Mouse (Mus musculus): ENCODE data around the gene Lgmn.

Gene Lgmn

GRCm38 (mm10) chr12:102432238-102432637 is 7.4 kb downstream of the Lgmn start:
- DNase-seq (ENCODE audit: low spot score), result no peak

DNA sequence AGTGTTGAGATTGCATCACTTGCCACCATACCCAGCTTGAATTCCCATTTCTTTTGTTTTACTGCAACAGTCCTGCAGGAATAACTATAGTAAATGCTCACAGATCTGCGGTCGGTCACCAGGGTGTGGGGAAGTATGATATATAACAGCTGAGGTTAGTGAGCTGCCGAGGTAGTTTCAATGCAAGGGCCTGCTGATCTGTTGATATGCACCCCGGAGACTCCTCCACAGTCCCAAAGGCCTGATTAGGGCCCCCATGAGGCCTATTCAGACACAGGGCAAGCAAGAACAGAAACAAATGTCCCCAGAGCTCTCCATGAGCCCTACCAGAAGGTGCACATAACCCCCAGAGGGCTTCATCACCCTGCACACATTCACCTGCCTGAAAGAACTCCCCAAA is 9.4 kb downstream of the Lgmn start:
- DNase-seq (ENCODE audit: low spot score), result peak; percentile 17

DNA sequence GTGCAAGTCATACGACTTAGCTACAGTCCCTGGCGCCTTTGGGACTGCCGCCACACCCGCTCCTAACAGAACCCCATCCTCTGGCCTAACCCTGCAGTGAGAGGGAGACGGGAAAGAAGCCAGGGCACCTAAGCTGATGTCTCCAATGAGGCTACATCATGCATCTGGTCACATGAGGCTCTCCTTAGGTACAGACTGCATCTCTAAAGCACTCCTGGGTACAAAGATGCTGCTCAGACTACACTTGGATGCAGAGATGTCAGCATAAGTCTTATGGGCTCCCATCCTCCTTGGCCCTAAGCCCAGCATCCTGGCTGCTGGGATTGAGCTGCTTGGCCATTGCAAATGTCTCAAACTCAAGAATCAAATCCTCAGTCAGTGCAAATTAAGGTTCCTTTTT is 10.0 kb downstream of the Lgmn start:
- peak; percentile 61 for DNase-seq (ENCODE audit: low spot score)

GRCm38 (mm10) chr12:102426285-102426684 is 13.3 kb downstream of the Lgmn start:
- peak; percentile 85 for DNase-seq (ENCODE audit: low spot score)

GRCm38 (mm10) chr12:102425048-102425578 is 14.5 kb downstream of the Lgmn start:
- no peak for DNase-seq (ENCODE audit: low spot score)

GRCm38 (mm10) chr12:102424456-102424855 is 15.2 kb downstream of the Lgmn start:
- no peak for DNase-seq (ENCODE audit: low spot score)

- no peak for DNase-seq (ENCODE audit: low spot score)
Observed at GRCm38 (mm10) chr12:102423625-102424024, 16.0 kb downstream of the Lgmn start.

GRCm38 (mm10) chr12:102422623-102423320 is 16.8 kb downstream of the Lgmn start:
- DNase-seq (ENCODE audit: low spot score), result no peak

DNA sequence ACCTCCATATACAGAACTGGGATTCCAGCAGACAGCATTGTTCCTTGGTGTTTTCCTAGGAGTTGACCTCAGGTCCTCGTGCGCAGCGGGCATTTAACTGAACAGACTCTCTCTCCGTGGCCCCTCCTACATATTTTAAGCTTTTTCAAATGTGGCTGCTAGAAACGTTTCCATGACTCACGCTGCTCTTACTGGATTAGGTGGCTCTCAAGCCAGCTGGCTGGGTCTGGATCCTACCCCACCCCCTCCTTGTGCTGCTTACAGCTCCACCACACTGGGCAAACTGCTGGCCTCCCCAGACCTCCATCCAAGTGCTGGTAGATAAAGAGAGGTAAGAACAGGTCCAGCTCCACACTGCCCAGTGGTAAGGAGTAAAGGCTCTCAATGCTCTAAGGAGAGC is 17.5 kb downstream of the Lgmn start:
- DNase-seq (ENCODE audit: low spot score), result peak; percentile 82

DNA sequence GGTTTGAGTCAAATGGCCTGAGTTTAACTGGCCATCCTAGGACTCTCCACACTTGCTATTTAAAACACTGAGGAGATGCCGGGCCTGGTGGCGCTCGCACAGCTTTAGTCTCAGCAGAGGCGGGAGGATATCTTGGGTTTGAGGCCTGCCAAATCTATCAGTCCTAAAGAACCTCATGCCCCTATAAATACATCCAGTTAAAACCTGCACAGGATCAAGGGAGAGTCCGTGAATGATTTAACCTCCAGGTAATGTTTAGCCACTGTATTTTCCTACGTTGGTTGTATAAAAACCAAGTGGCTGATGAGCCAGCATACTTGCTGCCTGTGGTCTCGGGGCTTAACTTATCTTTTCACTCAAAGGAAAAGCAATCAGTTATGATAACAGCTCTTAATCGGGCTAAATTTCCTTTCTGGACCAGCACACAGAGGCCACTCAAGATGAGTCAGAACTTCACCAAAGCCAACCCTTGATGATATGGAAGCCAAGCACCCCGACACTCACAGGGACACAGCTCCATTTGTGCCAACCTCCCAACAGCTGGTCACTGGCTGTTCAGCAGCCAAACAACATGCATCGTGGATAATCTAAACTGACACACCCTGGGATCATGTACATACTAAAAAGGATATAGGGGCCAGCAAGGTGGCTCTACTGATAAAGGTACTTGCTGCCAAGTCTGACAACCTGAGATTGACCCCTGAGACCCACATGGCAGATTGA is 19.3 kb downstream of the Lgmn start:
- peak; percentile 15 for DNase-seq (ENCODE audit: low spot score)

- peak; percentile 36 for DNase-seq (ENCODE audit: low spot score)
Observed at GRCm38 (mm10) chr12:102419544-102419943, 20.1 kb downstream of the Lgmn start.

DNA sequence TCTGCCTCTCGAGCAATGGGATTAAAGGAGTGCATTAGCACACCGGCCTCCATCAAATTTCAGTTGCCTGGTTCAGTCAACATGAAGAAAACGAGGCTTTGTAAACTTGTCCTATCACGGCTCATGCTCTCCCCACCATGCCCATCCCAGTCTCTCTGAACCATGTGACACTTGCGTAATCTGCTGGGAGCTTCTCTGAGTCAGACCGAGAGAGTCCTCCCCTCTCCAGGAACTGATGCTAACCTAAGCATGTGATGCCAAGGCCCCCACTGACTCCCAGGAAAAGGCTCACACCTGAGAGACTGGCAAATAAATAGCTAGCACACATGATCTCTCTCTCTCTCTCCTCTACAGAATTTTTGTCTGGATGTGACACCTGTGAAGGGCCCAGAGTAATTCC is 21.9 kb downstream of the Lgmn start:
- no peak for DNase-seq (ENCODE audit: low spot score)

GRCm38 (mm10) chr12:102416955-102417510 is 22.6 kb downstream of the Lgmn start:
- no peak for DNase-seq (ENCODE audit: low spot score)

- DNase-seq (ENCODE audit: low spot score), result peak; percentile 18
Observed at GRCm38 (mm10) chr12:102416391-102416837, 23.2 kb downstream of the Lgmn start.

- no peak for DNase-seq (ENCODE audit: low spot score)
Observed at GRCm38 (mm10) chr12:102414686-102415085, 24.9 kb downstream of the Lgmn start.

DNA sequence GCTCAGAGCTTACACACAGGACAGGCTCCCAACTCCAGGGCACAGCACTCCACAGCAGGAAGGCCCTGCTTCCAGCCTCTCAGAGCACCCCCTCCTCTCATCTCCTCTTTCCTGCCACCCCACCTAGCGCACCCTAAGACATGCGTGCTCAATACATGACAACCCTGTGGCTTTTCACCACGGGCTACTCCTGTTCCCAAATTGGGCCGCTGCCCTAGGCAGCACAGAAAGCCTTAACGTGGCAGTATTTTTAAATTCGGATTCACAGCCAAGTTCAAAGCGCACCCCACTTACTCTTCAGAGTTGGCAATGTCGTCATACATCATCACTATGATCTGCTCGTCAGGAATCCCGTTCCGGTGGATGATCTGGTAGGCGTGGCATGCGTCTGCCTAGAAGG is 26.4 kb downstream of the Lgmn start:
- DNase-seq (ENCODE audit: low spot score), result no peak

GRCm38 (mm10) chr12:102398588-102398987 is 41.0 kb downstream of the Lgmn start:
- DNase-seq (ENCODE audit: low spot score), result no peak

DNA sequence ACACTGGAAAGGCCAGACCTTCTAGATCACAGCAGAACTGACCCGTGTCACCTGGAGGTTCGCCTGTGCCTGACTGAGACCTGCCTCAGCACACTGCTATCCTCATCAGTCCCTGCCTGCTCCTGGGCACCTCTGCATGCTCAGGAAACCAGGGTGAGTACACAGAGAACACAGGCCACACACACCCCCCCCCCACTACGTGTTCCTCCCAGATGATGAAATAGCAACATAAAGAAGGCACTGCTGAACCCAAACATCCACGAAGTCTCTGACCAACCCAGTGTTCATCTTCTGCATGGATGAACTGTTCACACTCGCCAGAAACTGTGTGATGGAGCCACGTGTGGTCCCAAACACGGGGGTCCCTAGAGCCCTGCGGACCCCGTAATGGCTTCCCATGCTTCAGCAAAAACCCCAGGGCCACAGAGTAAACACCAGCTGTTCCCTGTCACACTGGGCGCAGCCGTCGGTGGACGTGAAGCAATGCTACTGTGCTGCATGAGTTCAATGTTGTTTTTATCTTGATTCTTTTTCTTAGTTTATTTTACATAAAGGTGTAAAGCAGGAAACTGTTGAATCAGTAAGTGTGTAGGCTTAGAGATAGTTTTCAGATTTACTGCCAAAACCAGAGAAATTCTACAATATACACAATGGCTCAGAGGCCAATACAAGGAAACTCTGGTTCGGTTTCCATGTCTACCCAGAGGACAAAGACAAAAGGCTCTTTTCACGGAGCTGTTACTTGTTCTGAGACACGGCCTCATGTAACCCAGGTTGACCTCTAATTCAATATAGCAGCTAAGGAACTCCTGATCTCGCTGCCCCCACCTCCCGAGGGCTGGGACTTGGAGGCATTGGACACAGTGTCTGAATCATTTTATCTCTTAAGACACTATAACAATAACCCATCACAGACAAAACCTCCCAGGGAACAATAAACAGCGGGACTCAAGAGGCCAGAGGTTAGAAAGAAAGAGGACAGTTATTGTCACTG is 43.3 kb downstream of the Lgmn start:
- no peak for DNase-seq (ENCODE audit: low spot score)

GRCm38 (mm10) chr12:102395537-102395936 is 44.1 kb downstream of the Lgmn start:
- DNase-seq (ENCODE audit: low spot score), result no peak

GRCm38 (mm10) chr12:102394496-102394895 is 45.1 kb downstream of the Lgmn start:
- DNase-seq (ENCODE audit: low spot score), result no peak

GRCm38 (mm10) chr12:102391982-102392381 is 47.6 kb downstream of the Lgmn start:
- DNase-seq (ENCODE audit: low spot score), result peak; percentile 22

GRCm38 (mm10) chr12:102391109-102391508 is 48.5 kb downstream of the Lgmn start:
- no peak for DNase-seq (ENCODE audit: low spot score)

Data from MN1 (cell line).